Mouse (Mus musculus) cortical plate, adult 2 months (tissue): ENCODE data around the gene Morn5.

Experiments used
- CTCF ChIP-seq: fragments of 200-500 bp; IDR thresholded peaks from 2 replicates; pipeline ENCODE4 v1.5.1; 2011; ENCODE audit warnings: mild to moderate bottlenecking, control low read depth, low read length; ENCODE audit not compliant: insufficient read depth; ENCODE audit errors: extremely low read depth
- POLR2A ChIP-seq: fragments of 200-500 bp; IDR thresholded peaks from 2 replicates; pipeline ENCODE4 v1.6.1; 2011; ENCODE audit warnings: mild to moderate bottlenecking, low read length, control low read depth; ENCODE audit not compliant: insufficient read depth; ENCODE audit errors: extremely low read depth

GRCm38 (mm10) chr2:36011331-36011825 is 37.9 kb upstream of the Morn5 start:
- TF ChIP-seq CTCF (no peak), POLR2A (no peak)
